Mouse (Mus musculus) cortical plate, adult 2 months (tissue): Measurements from ENCODE around the gene Napa. TPM values are rescaled to one million over a fixed set of nuclear protein-coding genes. Genes with fewer than 3 reads are reported as not detected.

Experiments
- H3K27ac ChIP-seq: fragments of 200-500 bp; 2 replicates; pipeline ENCODE4 v1.5.1; 2012; ENCODE audit warnings: low read length, control low read depth, inconsistent platforms; ENCODE audit not compliant: insufficient read depth
- H3K4me1 ChIP-seq: fragments of 200-500 bp; 2 replicates; pipeline ENCODE4 v1.6.1; 2011; ENCODE audit warnings: low read length; ENCODE audit not compliant: control insufficient read depth, insufficient read depth
- H3K4me3 ChIP-seq: fragments of 200-500 bp; 2 replicates; pipeline ENCODE4 v1.5.1; 2011; ENCODE audit warnings: mild to moderate bottlenecking, low read length, control low read depth; ENCODE audit not compliant: insufficient read depth
- CTCF ChIP-seq: fragments of 200-500 bp; IDR thresholded peaks from 2 replicates; pipeline ENCODE4 v1.5.1; 2011; ENCODE audit warnings: mild to moderate bottlenecking, control low read depth, low read length; ENCODE audit not compliant: insufficient read depth; ENCODE audit errors: extremely low read depth
- POLR2A ChIP-seq: fragments of 200-500 bp; IDR thresholded peaks from 2 replicates; pipeline ENCODE4 v1.6.1; 2011; ENCODE audit warnings: mild to moderate bottlenecking, low read length, control low read depth; ENCODE audit not compliant: insufficient read depth; ENCODE audit errors: extremely low read depth
- polyA plus RNA-seq: library from polyadenylated mRNA; depleted of rRNA; stranded (reverse); fragments of >200 nt; gene quantifications from 2 replicates; pipeline ENCODE4 v1.2.3, GENCODE M21; 2012; rRNA removed

Napa gene
- polyA plus RNA-seq, result 436 and 444 TPM in 2 replicates

DNA sequence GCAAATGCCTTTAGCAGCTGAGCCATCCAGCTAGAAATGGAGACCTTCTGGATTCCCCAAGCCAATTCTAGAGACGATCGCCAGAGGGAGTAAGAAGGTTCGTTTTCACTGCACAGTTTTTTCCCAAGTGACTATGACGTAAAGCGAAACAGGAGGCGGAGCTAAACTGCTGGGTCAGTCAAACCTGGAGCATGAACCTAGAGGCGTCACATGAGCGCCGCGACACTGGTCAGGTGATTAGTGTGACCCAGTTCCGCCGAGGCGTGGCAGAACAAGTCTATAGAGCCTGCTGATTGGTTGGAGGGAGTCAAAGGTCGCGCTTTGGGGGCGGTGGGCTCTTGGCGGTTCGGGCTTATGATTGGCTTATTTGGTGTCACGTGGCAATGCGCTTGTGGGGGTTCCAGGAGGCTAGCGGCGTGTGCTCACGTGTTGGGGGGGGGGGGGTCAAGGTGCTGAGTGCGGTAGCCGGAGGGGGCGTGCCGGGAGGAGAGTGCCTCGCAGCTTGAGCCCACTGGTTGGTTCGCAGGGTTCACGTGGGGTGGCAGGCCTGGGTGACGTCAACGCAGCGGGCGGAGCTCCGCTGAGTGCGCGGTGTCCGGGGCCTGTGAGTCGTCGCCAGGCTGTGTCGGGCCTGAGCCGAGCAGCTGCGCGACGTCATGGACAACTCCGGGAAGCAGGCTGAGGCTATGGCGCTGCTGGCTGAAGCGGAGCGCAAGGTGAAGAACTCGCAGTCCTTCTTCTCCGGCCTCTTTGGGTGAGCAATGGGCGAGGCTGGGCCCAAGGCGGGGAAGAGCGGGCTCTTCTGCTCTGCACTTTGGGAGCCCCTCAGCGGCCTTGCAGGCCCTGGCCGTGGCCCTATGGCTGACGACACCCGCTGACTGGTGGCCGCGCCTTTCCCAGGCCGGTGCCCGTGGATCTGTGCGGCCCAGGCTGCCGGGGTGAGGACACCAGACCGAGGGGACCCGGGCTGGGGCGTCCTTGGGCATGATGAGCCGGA lies at the start of gene Napa:
Gene Napa (plus strand): TSS at position 438 of the 997 bp plus-strand sequence.
- H3K27ac ChIP-seq, result peak within 1 kb of the TSS; percentile 57
- TF ChIP-seq CTCF, result peak; percentile 74
- TF ChIP-seq POLR2A, result peak; percentile 94
- peaks cover 11% of the 10 kb centered on the region for H3K4me1 ChIP-seq
- peak within 1 kb of the TSS; percentile 47 for H3K4me3 ChIP-seq

DNA sequence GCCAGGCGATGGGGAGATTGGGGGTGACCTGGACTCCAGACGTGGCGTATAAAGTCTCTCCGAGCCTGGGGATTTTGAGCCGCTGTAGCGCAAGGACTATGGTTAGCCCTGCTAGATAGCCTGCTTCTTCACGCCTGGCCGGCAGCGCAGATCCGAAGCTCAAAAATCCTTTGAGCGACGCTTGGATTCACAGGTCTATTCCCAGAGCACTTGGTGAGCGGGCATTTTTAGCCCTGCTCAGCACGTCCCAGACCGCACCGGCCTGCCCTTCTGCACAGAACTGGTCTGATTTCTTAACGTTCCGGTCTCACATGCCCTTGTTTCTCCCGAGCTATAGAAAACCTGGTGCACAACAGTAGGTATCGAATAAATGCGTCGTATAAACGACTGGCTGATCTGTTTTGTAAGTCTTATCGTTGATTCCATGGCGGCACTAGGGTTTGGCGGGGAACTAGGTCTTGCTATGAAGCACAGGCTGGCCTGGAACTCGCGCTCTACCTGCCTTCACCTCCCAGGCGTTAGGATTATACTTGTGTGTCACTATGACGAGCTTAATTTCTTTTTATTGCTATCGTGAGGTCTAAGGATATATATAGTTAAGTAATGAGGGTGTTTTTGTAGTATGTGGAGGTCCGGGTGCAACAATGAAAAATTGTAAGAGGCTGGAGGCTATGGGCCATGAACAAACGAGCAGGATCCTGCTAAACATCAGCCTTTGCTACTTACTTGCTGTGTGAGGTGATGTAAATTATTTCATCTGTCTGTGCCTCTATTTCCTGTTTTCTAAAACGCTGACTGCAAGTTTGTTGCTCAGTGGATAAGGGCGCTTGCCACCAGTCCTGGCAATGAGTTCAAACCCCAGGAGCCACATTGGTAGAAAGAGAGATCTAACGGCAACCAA lies 49.3 kb upstream of the Napa start:
- no peak for TF ChIP-seq CTCF
- TF ChIP-seq POLR2A, result no peak
- Histone ChIP-seq H3K4me3 (peak overlapping the region; percentile 66), H3K4me1 (peaks cover 6% of the 10 kb centered on the region)

DNA sequence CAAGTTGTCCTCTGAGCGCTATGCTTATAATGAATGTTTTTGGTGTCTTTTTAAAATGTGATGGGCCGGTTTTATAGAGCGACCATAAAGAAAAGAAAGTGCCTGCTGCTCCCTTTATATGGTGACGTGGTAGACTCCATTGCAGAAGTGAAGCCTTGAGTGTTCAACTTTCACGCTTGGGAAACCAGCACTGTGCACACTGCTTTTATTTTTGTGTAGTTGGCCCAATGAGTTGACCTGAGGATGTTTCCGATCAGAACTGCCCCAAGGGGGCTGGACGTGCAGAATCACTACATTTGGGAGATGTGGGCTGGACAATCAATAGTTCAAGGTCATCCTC lies 48.7 kb upstream of the Napa start:
- H3K4me1 ChIP-seq, result peaks cover 6% of the 10 kb centered on the region
- TF ChIP-seq CTCF (no peak), POLR2A (no peak)
- H3K4me3 ChIP-seq, result peak overlapping the region; percentile 66; the same call in 1 of the 2 replicates
- no peak overlapping the region for H3K27ac ChIP-seq

More for the DNA sequence above, 49.3 kb upstream of the Napa start:
- H3K27ac ChIP-seq, result peak overlapping the region; percentile 26; the same call in 1 of the 2 replicates

DNA sequence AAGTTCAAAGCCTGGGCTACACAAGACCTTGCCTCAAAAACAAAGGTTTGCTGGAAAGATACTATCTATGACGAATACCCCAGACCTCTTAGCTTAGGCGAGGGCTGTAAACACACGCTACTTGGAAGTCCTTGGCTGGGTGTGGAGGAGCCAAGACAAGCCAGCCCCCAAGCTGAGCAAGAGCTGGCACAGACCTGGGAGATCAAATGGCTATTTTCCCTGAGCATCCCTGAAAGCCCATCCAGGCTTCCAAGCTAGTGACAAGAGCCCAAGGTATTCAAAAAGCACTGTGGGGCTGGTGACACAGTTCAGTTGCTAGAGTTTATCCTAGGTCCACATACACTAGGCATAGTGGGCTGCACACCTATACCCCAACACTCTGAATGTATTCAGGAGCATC lies 47.7 kb upstream of the Napa start:
- no peak for TF ChIP-seq CTCF
- no peak for TF ChIP-seq POLR2A
- Histone ChIP-seq H3K4me3 (no peak overlapping the region), H3K4me1 (peaks cover 2% of the 10 kb centered on the region), H3K27ac (no peak overlapping the region)

DNA sequence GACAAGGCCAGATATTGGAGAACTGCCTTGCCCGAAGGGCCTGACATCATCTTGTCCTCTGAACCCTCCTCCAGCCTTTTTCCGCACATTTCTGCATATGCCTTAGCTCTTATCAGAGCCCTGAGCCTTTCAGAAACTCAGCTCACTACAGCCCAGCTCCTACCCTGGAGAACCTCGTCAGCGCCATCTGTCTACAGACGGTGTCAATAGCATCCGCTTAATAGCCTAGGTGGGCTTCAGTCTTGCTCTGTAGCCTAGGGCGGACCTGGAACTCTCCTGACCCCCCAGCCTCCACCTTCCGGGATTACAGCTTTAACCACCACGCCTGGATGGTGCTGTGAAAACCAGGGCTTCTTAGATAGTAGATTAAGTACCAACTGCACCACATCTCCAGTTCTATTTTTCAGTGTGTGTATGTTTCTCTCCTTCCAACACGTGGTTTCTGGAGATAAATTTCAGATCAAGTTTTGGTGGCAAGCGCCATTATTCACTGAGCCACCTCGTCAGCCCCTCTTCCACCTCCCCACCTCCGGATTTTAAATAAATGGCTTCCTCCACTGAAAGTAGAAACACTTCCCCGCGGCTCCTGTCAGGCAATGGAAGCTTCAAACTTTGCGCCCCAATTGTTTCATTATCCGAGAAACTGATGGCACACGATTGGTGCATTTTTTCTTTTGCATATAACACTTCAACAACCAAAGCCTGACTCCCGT lies 46.2 kb upstream of the Napa start:
- H3K4me3 ChIP-seq, result peak overlapping the region; percentile 39
- H3K4me1 ChIP-seq, result no peaks in the 10 kb centered on the region
- TF ChIP-seq POLR2A (no peak), CTCF (peak; percentile 87)
- no peak overlapping the region for H3K27ac ChIP-seq

DNA sequence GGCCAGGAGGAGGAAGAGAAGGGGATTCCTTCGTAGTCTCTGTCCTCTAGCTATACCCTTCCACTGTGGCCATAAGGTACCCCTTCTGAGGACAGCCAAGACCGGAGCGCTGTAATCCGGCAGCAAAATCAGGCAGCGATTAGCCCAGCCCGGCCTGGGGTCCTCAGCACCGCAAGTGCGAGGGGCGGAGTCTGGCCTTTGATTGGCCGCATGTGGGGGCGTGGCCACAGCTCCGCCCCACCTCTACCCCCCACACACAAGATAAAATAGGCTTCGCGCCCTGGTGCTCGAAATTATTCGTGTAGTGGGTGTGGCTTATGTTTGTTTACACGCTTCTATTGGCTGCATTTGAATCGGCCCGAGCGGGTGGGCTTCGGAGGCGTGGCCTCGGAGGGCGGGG lies 45.6 kb upstream of the Napa start:
- TF ChIP-seq POLR2A (peak; percentile 41; the same call in 1 of the 2 replicates), CTCF (no peak)
- Histone ChIP-seq H3K27ac (no peak overlapping the region), H3K4me3 (peak overlapping the region; percentile 39), H3K4me1 (no peaks in the 10 kb centered on the region)

DNA sequence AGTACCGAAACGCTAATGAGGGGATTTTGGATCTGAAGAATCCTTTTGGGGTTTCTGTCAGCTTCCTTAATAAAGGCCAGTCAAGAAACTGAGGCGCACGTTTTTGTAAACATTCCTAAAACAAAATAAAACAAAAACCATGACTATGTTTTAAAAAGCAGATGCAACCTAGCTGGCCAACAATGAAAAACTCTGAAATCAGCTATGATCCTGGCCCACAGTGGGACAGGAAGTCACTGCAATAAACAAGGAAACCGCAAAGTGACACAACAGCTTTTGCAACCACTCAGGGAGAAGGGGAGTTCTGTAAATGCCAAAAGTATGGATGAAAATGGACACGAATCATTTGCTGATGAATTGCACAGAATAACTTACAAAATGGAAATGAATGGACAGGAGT lies 45.2 kb upstream of the Napa start:
- H3K4me3 ChIP-seq, result peak overlapping the region; percentile 39; the same call in 1 of the 2 replicates
- H3K27ac ChIP-seq, result no peak overlapping the region
- TF ChIP-seq CTCF (no peak), POLR2A (no peak)
- H3K4me1 ChIP-seq, result no peaks in the 10 kb centered on the region

DNA sequence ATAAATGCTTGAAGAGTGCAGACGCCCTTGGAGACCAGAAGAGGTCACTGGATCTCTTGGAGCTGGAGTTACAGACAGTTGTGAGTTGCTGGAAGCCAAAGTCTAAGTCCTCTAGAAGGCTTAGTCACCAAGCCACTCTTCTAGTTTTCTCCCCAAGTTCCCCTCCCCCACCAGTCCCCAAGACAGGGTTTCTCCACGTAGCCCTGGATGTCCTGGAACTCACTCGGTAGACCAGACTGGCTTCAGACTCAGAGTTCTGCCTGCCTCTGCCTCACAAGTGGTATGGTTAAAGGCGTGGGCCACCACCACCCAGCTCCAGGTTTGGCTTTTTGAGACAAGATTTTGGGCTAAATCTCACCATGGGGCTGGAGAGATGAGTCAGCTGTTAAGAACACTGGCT lies 43.3 kb upstream of the Napa start:
- Histone ChIP-seq H3K4me3 (no peak overlapping the region), H3K4me1 (no peaks in the 10 kb centered on the region), H3K27ac (no peak overlapping the region)
- TF ChIP-seq POLR2A (no peak), CTCF (no peak)

DNA sequence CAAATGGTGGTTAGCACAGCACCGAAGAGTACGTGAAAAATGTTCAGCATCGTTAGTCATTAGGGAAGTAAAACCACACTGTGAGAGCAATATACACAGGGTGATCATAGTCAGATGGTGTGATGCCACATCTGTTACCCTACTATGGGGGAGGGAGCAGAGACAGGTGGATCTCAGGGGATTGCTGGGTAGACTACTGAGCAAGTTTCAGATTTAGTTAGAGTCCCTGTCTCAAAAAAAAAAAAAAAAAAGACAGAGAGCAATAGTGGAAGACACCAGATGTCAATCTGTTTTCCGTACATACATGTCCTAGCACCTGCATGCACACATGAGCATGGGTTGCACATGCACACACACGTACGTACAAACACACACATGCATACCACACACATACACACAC lies 42.6 kb upstream of the Napa start:
- no peak overlapping the region for H3K27ac ChIP-seq
- TF ChIP-seq CTCF (no peak), POLR2A (no peak)
- H3K4me3 ChIP-seq, result no peak overlapping the region
- no peaks in the 10 kb centered on the region for H3K4me1 ChIP-seq

DNA sequence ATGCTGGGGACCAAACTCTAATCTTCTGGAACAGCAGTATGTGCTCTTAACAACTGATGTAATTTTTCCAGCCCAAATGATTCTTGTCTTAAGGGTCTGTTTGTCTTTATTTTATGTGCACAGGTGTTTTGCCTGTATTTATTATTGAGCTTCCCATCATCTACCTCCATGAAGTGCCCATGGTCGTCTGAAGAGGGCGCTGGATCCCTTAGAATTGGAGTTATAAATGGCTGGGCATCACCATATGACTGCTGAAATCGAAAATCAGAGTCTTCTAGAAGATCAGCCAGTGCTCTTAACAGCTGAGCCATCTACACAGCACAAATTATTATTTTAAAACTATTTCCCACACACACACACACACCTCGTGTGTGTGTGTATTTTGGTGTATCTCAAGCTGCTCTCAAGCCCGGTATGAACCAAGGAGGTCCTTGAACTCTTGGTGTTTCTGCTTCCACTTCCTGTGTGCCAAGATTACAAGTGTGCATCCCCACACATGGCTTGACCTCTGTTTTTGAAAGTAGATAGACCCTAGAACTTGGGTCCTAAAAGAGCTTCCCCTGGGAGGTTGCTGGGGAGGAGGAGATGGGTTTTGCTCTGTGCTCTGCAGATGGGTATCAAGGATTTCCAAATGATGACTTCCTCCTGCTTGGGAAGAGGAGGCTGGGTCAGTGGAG lies 41.7 kb upstream of the Napa start:
- TF ChIP-seq CTCF (peak; percentile 67), POLR2A (no peak)
- Histone ChIP-seq H3K27ac (no peak overlapping the region), H3K4me3 (no peak overlapping the region), H3K4me1 (no peaks in the 10 kb centered on the region)
